Mouse (Mus musculus) thymus, postnatal 14 days (tissue): ENCODE data around the gene Cct5.
"Not testable (repeated sequence)": the region's sequence is repeated elsewhere in the genome, so short reads cannot be mapped to it uniquely, and the experiment has no call there.

Experiments
- DNase-seq: peaks from one replicate; pipeline ENCODE4 v3.0.0; 2021

Gene Cct5

DNA sequence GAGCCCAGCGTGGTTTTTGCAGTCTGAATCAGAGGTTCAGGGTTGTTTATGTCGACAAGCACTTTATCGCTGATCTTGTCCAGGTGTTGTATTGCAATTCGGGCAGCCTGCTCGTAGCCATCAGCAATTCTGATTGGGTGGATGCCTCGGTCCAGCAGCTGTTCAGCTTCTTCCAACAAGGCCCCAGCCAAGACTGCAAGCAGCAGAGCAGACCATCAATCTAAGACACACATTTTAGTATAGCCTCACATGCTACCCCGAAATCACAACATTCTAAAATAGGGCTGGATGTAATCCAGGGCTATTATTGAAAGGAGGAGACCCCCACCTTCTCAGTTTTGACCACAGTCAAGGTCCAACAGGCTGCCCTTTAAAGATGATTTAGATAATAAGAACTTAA, 6.0 kb downstream of the Cct5 start:
- DNase-seq, result no peak

DNA sequence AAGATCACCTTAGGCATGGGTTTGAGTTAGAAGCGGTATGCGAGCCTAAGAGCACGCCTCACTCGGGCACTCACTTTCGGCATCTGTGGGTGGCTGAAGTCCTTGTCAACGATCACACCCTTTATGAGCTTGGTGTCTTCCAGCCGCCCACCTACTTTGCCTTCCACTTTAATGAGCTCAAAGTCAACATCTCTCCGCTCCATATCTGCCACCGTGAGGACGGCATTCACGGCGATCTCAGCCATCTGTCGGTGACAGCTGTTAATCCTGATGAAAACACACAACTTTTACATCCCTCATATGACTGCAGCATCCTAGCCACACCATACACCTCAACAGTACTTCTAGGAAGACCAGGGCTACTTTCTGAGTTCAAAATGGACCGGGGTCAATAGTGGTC, 7.3 kb downstream of the Cct5 start:
- no peak for DNase-seq

DNA sequence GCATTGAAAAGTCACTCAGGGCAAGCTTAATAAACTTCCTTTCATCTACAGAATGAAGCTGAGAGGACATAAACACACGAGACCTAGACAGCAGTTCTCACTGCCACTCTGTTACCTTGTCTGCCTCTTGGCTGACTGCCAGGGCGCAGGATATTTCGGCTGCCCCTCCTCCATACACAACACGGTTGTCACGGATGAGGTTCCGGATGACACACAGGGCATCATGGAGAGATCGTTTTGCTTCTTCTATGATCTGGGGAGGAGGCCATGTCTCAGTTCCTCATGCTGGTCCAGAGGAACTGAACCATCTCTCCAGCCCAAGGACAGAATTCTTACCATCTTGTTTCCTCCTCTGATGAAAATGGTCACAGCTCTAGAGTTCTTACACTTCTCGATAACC, 9.1 kb downstream of the Cct5 start:
- no peak for DNase-seq

DNA sequence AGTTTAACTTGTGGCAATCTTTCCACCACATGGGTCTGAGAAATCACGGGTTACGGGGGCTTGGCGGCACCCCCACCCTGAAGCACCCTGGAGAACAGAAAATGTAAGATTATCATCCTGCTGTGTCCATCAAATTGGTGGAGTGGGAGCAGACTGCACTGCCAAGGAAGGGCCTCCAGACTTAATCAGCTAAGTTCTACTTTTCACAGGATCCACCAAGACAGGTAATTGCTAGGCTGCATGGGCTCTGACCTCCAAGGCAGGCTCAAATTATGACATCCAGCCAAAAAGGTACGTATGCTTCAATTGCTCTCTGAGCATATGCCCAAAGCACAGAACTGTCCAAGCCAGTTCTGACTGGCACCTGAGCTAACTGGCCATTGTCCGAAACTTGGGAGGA, 11.4 kb downstream of the Cct5 start:
- DNase-seq, result no peak

DNA sequence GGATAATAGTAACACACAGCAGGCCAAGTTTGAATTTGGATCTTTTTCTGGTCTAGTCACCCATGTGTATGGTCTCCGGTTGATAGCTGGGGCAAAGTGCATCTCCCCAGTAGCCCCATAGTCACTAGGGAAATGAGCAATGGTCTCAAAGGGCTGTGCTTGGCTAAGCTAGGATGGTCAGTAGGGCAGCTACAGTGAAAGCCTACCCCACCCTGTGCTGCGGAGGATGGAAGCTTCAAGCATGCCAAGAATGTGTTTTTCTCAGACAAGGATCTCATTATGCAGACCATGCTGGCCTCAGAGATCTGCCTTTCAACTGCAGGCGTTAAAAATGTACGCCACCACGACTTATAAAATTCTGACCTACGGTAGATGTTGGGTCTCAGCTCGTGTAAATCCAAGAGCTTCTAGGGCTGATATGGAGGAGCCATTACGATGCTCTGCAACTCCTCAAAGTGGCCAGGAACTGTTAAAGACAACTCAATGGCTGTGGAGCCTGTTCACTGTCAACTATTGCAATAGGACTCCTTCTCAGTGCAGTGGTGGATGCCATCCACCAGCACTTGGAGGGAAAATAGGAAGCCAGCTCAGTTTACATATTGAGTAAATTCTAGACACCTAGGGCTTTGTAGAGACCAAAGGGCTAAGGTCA, 12.5 kb downstream of the Cct5 start:
- DNase-seq, result no peak

DNA sequence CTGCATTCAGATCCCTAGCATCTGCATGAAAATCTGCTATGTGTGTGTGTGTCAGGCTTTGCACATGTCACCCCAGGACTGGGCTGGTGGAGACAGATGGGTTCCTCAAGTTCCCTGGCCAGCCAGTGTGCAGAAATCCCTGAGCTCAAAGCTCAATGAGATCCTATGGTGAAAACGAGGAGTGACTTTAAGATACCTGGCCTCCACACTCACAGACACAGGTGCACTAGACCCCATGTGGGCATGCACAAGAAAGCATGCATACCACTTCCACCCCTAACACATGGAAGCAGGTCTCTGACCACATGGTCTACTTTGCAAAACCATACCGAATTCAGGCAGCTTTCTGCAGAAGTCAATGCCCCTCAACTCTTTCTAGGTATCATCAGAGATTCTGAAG, 13.8 kb downstream of the Cct5 start:
- no peak for DNase-seq

DNA sequence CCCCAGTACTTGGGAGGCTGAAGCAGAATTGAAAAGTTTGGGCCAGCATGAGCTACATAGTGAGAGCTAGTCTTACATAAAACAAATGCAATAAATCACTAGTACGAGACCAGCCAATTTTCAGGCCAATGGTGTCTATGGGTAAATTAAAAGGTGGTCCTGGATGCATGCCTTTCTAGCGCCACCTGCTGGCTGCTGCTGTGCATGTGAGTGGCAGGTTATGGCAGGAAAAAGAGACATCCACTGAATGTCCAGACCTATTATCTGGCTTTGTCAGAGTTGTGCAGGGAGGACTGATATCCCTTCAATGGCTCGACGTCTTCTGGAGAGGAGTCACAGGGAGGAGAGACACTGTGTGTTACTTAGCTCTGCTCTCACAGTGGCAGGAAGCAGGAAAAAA, 15.1 kb downstream of the Cct5 start:
- DNase-seq, result peak; percentile 86

DNA sequence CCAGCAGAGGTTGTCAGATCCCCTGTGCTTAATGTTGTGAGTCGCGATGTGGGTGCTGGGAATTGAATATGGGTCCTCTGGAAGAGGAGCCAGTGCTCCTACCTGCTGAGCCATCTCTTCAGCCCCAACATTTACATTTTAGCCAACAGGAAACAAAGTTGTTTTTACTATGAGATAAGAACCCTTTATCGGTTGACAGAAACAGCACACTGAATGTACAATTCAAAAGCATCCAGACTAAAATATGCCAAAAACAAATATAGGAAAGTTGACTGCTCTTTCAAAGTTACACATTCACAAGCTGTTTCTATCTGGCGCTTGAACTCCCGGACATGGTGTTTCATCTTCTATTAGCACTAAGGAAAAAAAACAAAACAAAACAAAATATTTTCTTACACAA, 15.5 kb downstream of the Cct5 start:
- no peak for DNase-seq

DNA sequence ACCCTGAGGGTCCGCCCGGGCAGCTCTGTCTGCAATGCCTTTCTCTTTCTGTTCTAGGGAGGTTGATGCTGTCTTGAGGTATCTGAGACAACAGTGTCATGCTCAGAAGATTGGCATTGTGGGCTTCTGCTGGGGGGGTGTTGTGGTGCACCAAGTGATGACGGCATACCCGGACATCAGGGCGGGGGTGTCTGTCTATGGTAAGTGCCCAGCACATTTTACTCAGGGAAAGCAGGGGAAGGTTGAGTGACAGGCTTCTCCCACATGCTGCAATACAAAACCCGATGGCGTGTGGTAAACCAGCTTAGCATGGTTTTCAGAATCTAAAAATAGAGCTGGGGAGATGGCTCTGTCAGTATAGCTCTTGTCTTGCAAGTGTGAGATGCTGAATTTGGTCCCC, 16.4 kb downstream of the Cct5 start:
- no peak for DNase-seq

DNA sequence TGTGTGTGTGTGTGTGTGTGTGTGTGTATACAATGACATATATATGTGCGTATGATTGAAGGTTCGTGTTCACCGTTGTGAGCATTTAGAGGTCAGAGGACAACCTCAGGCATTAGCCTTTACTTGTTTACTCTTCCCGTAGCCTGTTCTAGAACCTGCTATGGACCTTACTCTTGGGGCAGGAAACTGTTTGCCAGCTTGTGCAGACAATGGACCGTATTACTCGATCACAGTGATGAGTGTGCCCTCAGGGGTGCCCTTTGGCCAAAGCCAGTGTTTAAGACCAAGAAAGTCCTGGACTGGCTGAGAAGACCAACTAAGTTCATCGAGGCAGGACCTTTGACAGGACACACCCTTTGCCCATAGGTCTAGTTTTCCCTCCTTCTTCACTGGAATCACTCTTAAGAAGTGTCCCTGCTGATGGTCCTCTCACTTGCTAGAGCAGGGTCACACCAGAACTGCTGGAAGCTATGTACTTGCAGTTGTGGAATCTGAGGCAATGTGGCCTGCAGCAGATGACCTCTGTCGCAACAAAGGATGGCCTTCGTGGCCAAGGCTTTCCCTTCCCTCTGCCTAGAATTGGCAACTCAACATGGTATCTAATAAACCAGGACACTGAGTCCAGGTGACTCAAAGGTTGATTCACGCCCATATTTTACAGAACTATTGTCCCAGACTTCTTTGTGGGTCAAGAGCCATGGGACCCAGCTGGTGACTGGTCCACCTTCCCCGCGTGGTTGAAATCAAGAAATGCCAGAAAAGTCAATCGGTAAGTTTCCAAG, 18.1 kb downstream of the Cct5 start:
- DNase-seq, result no peak

DNA sequence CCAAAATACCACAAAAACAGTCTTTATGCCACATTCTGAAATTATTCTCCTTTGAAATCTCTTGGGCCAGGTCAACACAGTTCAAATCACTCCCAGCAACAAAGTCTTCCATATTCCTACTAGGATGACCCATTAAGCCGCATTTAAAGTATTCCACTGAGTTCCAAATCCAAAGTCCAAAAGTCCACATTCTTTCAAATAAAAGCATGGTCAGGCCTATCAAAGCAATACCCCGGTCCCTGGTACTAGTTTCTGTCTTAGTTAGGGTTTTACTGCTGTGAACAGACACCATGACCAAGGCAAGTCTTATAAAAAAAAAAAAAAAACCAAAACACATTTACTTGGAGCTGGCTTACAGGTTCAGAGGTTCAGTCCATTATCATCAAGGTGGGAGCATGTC, 20.5 kb downstream of the Cct5 start:
- not testable (repeated sequence) for DNase-seq

DNA sequence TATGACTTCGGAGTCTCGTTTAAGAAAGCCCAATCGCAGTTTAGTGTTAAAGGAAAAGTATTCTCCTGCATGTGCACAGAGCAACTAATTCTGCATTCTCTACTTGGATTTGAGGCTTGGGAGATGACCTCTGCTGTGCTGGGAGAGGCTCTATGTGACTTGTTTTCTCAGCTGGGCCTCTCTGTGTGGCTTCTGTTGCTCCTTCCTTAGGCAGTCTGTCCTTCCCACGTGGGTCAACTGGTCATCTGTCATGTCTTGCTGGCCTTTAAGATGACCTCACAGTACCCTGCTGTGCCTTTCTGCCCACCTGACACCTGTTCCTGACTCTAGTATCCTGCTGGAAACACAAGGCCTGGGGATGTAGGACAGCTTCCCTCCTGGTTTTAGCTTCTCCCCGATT, 25.5 kb downstream of the Cct5 start:
- DNase-seq, result no peak

DNA sequence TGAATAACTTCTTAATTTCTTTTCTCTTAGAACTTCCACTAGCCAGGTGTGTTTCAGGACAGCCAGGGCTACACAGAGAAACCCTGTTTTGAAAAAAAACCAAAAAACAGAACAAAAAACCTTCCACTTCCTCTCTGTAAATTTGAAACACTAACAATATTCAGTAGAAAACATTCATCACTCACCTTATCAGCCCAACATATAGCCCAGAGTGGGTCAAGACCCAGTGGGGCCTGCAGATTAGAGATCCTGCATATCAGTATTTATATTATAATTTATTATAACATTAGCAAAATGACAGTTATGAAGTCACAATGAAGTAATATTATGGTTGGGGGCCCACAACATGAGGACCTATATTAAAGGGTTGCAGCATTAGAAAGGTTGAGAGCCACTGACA, 27.9 kb downstream of the Cct5 start:
- no peak for DNase-seq

DNA sequence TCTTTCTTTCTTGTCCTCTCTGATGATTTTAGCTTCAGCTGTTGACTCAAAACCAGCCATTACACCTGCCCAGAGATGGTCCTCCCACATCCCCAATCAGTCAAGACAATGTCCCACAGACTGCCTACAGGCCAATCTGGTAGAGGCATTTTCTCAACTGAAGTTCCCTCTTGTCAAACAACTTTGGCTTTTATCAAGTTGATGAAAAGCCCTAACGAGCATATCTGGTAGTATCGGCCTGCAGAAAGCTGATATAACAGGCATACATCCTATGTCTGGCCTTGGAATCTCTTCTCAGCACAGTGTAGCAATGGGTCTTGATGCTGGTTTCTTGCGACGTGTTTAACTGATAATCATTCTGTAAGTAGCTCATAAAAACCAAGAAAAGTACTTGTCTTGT, 28.3 kb downstream of the Cct5 start:
- DNase-seq, result no peak

DNA sequence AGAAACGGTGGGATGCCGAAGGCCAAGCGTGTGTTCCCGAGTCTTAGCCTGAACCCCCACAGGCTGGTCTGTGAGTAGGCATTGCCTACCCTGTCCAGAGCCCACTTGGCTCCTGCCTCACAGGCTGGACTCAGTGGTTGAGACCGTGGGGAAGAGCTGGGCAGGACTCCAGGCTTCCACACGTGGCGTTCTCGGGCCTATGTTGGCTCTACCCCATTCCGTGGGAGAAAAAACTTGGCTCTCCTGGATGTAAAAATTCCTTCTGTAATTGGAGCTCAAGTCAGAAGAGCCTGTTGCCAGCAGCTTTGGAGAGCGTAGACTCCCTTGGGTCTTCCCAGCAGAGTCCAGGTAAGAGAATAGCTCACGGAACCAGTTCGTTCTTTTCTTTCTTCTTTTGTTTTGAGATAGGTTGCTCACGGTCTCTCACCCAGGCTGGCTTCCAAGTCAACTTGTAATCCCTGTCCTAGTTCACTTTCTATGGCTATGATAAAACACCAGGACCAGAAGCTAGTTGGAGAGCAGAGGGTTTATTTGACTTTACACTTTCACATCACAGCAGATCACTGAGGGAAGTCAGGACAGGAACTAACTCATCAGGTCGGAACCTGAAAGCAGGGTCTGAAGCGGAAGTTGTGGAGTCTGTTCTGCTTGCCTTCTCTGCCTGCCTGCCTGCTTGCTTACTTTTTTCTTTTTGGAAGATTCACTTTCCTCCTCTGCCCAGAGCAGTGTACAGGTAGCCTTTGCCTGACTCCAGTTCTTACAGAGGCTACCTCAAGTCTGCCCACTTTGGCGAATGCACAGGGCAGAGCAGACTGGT, 29.5 kb downstream of the Cct5 start:
- no peak for DNase-seq

DNA sequence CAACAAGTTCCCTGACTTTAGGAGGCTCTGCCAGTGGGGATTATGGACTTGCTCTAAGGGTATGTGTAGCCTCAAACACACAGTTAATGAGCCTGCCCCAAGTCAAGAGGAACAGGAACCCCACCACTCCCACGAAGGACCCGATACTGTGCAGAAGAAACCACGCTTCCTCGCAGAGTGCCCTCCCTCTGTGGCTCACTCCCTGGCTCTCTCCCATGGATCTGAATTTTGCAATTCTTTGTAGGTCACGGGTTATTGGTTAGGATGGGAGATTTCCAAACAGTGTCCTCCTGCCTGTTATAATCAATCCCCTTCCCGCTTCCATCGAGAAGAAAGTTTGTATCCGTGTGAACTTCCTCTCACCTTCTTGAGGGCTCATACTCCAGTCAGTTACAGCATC, 30.6 kb downstream of the Cct5 start:
- DNase-seq, result no peak

DNA sequence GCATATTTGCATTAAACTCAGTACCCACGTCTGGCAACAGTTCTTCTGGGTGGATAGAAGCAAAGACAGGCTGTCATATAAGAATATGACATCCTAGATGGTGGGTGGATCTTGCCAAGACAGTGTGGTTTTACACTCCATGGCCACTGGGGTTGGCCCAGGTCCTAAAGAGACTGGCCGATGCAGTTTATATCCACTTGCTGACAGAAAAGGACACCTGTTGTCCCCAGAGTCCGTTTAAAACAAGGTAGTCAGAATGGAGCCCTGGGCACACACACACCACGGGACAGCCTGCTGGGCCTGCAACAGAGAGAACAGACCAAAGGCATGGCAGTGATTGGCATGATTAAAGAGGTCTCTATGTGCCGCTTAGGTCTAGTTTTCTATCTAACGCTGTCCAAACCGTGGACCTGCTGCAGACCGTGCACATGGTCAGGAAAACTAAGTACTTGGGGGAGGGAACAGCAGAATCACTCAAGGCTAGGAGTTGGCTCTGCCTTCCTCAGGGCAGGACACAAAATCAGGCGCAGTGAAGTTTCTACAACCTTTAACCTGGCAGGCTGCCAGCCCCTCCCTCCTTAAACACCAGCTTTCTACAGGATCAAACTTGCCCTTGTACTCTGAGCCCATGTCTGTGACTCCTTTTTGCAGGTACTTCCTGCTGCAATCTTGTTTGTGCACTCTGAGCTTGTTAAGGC, 32.1 kb downstream of the Cct5 start:
- DNase-seq, result no peak

DNA sequence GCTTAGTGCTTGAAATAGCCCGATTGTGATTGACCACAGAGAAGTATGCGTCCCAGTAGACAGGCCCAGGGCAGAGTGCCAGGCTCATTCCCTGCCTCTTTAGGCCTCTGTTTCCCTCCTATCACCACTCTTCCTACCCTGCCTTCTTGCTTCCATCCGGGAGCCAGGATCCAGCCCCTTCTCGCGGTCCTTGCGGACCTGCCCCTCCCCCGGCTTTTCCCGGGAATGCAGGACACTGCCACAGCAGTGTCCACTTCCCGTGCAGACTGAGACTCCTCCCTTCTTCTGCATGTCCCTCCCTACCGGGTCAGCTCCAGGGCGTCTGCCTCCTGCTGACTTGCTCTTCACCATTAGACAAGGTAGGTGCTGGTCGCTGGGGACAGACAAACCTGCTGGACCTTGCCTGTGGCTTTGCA, 33.0 kb downstream of the Cct5 start:
- no peak for DNase-seq

DNA sequence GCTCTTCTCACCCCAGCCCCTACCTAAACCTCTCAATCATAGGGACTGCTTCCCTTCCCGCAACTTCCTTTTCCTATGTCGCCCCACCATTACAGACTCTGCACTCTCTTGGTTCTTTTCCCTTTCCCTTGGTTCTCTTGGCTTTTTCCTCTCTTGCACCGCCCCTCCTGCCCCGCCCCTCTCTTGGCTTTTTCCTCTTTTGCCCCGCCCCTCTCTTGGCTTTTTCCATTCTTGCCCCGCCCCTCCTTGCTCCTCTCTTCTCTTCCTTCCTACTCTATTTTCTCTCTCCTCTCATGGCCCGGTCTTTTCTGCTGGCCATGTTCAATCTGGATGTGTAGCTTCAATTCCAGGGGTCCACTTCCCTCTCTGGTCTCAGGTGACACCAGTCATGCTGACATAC, 34.2 kb downstream of the Cct5 start:
- DNase-seq, result no peak

DNA sequence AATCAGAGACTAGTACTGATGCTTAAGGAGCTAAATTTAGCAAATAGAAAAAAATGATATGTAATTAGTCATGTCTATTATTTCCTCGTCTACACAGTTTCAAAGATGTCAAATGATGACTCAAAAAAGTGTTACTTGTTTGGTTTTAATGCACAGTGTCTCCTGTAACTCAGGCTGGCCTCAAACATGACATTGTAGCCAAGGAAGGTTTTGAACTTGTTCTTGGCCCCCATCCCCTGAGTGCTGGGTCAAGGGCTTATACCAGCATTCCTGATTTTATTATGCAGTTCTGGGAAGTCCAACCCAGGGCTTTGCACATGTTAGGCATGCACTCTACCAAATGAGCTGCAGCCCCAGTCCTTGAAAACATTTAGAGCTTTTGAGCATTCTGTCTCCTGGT, 35.8 kb downstream of the Cct5 start:
- DNase-seq, result no peak

DNA sequence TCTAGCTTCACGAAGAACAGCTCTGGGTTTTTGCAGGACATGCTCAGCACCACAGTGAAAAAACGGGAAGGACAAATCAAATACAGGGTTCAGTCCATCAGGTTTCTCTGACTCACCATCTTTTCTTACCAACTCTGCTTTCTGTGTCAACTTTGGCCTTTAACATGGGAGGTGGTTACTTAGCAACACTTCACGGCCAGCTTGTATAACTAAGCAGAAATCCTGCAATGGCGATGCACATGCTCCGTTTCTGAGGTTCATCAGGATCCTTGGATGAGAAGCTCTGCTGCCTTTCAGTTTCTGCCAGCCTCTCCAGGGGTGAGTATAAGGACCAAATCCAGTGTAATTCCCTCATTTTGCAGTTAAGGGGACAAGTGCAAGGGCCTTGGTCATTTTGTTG, 36.4 kb downstream of the Cct5 start, which contains the start of gene Cmbl:
Gene Cmbl (plus strand): TSS at position 206 of the 400 bp plus-strand sequence.
- no peak for DNase-seq

DNA sequence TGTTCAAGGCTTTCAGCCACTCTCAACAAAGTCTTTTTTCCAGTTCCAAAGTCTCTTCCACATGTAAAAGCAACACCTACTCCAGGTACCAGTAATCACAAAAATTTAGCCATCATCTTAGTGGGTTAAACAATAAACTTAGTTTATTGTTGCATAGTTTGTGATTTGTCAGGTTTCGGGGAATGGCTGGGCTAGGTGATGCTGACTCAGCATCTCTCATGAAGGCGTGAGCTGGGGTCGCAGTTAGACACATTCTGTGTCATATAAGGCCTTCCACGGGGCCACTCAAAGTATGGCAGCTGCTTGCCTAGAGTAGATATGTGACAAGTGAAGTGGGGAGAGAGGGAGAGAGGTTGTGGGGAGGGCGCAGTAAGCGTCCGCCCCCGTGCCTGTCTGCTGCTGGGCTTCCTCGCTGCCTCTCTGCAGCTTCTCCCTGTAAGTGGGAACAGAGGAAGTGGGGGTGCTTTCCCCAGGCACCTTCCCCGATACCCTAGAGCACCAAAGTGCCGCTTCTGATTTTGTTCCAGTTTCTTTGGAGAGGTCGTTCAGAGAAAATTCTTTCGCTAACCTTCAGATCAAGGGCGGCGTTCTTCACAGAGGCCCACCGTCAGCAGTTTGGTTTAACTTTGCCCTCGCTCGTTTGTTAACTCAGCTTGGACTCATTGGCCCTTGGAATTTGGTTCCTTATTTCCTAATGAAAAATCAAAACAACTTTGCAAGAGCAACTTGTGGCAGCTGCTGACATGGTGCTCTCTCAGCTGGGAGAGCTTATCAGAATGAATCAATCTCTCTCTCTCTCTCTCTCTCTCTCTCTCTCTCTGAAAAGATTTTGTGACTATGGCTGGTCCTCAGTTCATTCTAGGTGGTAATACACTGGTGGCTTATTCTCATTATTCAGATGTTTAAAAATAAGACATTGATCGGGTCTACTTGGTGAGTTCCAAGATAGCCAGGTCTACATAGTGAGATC, 37.7 kb downstream of the Cct5 start:
- DNase-seq, result no peak
